Mouse (Mus musculus): ENCODE data around the gene Crygc. TPM values are rescaled to one million over a fixed set of nuclear protein-coding genes. Genes with fewer than 3 reads are reported as not detected.

Crygc gene
- not detected in 2 replicates for total RNA-seq (2014; fragmentation: Nextera tagmentation)
- total RNA-seq (2017): not detected in 2 replicates

- ATAC-seq (replicated peaks; ENCODE audit: low FRiP score, low TSS enrichment, poor library complexity, severe bottlenecking): no peak
These were observed at the start of gene Crygc for GRCm38 (mm10) chr1:65073589-65073988. Gene Crygc, minus strand, starts transcription at chr1:65073689.

- ATAC-seq (replicated peaks; ENCODE audit: low FRiP score, low TSS enrichment, poor library complexity, severe bottlenecking): no peak
These were observed 49.3 kb upstream of the Crygc start, which contains the start of gene D630023F18Rik for GRCm38 (mm10) chr1:65122574-65123372. Gene D630023F18Rik, minus strand, starts transcription at chr1:65123214.

- no peak for ATAC-seq (replicated peaks; ENCODE audit: low FRiP score, low TSS enrichment, poor library complexity, severe bottlenecking)
These were observed 45.9 kb upstream of the Crygc start, which contains the start of gene Gm28845 for GRCm38 (mm10) chr1:65119438-65119837. Gene Gm28845, minus strand, starts transcription at chr1:65119558.

GRCm38 (mm10) chr1:65118150-65118913 lies 44.8 kb upstream of the Crygc start:
- no peak for ATAC-seq (replicated peaks; ENCODE audit: low FRiP score, low TSS enrichment, poor library complexity, severe bottlenecking)

GRCm38 (mm10) chr1:65113536-65114172 lies 40.2 kb upstream of the Crygc start:
- ATAC-seq (replicated peaks; ENCODE audit: low FRiP score, low TSS enrichment, poor library complexity, severe bottlenecking): no peak

- ATAC-seq (replicated peaks; ENCODE audit: low FRiP score, low TSS enrichment, poor library complexity, severe bottlenecking): no peak
These were observed 39.3 kb upstream of the Crygc start for GRCm38 (mm10) chr1:65112807-65113196.

- peak; percentile 77 for ATAC-seq (replicated peaks; ENCODE audit: low FRiP score, low TSS enrichment, poor library complexity, severe bottlenecking)
These were observed 38.7 kb upstream of the Crygc start for GRCm38 (mm10) chr1:65112031-65112806.

GRCm38 (mm10) chr1:65109756-65110435 lies 36.4 kb upstream of the Crygc start:
- ATAC-seq (replicated peaks; ENCODE audit: low FRiP score, low TSS enrichment, poor library complexity, severe bottlenecking): no peak

GRCm38 (mm10) chr1:65109196-65109595 lies 35.7 kb upstream of the Crygc start:
- ATAC-seq (replicated peaks; ENCODE audit: low FRiP score, low TSS enrichment, poor library complexity, severe bottlenecking): no peak

GRCm38 (mm10) chr1:65107654-65108279 lies 34.3 kb upstream of the Crygc start:
- ATAC-seq (replicated peaks; ENCODE audit: low FRiP score, low TSS enrichment, poor library complexity, severe bottlenecking): no peak

GRCm38 (mm10) chr1:65103273-65103672 lies 29.8 kb upstream of the Crygc start, which contains the start of gene Cryga:
Gene Cryga, minus strand, starts transcription at chr1:65103373.
- ATAC-seq (replicated peaks; ENCODE audit: low FRiP score, low TSS enrichment, poor library complexity, severe bottlenecking): no peak

GRCm38 (mm10) chr1:65096953-65097352 lies 23.5 kb upstream of the Crygc start:
- no peak for ATAC-seq (replicated peaks; ENCODE audit: low FRiP score, low TSS enrichment, poor library complexity, severe bottlenecking)

- no peak for ATAC-seq (replicated peaks; ENCODE audit: low FRiP score, low TSS enrichment, poor library complexity, severe bottlenecking)
These were observed 18.1 kb upstream of the Crygc start for GRCm38 (mm10) chr1:65091566-65091965.

GRCm38 (mm10) chr1:65090370-65090769 lies 16.9 kb upstream of the Crygc start:
- ATAC-seq (replicated peaks; ENCODE audit: low FRiP score, low TSS enrichment, poor library complexity, severe bottlenecking): no peak

GRCm38 (mm10) chr1:65088567-65089356 lies 15.3 kb upstream of the Crygc start:
- ATAC-seq (replicated peaks; ENCODE audit: low FRiP score, low TSS enrichment, poor library complexity, severe bottlenecking): no peak

GRCm38 (mm10) chr1:65082188-65082587 lies 8.7 kb upstream of the Crygc start, which contains the start of gene Crygb:
Gene Crygb, minus strand, starts transcription at chr1:65082288.
- no peak for ATAC-seq (replicated peaks; ENCODE audit: low FRiP score, low TSS enrichment, poor library complexity, severe bottlenecking)

- no peak for ATAC-seq (replicated peaks; ENCODE audit: low FRiP score, low TSS enrichment, poor library complexity, severe bottlenecking)
These were observed 2.1 kb upstream of the Crygc start for GRCm38 (mm10) chr1:65075607-65076006.
